Mouse (Mus musculus) MEL (cell line): ENCODE results near the gene Zswim5.

Experiments used
- POLR2A ChIP-seq, 2 experiments: IDR thresholded peaks; 2 replicates each; pipeline ENCODE4 v1.6.1; 2011 to 2012; ENCODE audit warnings: low read length in 2 of 2, mild to moderate bottlenecking in 2 of 2, control low read depth in 1 of 2, improper control_type of control experiment in 1 of 2, low read depth in 1 of 2, moderate library complexity in 1 of 2; ENCODE audit not compliant: control insufficient read depth in 1 of 2, insufficient read depth in 1 of 2, poor library complexity in 1 of 2
- RCOR1 ChIP-seq: IDR thresholded peaks from 2 replicates; pipeline ENCODE4 v1.6.1; 2012; ENCODE audit warnings: low read depth, mild to moderate bottlenecking, inconsistent platforms, low read length, improper control_type of control experiment

DNA sequence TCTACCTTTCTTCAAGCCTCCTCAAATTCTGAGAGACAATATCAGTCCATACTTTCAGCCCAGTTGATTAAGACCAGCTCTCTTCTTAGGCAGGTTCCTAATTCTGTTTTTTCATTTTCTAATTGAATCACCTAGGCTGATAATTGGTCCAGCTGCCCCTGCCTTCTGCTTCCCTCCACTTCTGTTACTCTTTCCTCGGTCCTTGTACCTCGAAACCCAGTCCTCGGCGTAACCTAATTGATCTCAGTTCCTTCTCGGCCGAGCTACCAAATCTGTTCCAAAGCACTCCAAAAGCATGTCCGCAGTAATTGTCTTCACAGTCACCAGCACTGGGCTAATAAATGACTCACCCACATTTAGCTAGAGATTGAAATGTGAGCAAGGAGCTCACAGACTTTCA lies 77.8 kb downstream of the Zswim5 start:
- TF ChIP-seq POLR2A (IDR thresholded peaks at IDR 0.05; ENCODE audit: control insufficient read depth in 1 of 2, insufficient read depth in 1 of 2, low read depth in 1 of 2, low read length in 2 of 2, poor library complexity in 1 of 2) (no peak), RCOR1 (no peak)
